Mouse (Mus musculus) stomach, embryonic 15.5 days (tissue): Measurements from ENCODE around the gene Akap2. TPM values are rescaled to one million over a fixed set of nuclear protein-coding genes. Genes with fewer than 3 reads are reported as not detected.
A peak's percentile ranks its signal among the peaks of the same experiment; 100 is the strongest.

Experiments used
- ATAC-seq: fragments of 200-750 bp; cut with Nextera tagmentation; 2 replicates; pipeline ENCODE4 v1.8.0; 2017; ENCODE audit warnings: low read depth, moderate number of reproducible peaks, moderate TSS enrichment; ENCODE audit not compliant: insufficient read depth, low FRiP score
- H3K27ac ChIP-seq: fragments of 300-500 bp; sonication (generic); 2 replicates; pipeline ENCODE4 v1.5.1; 2015; ENCODE audit warnings: mild to moderate bottlenecking, inconsistent platforms
- H3K27me3 ChIP-seq: fragments of 300-500 bp; sonication (generic); replicated peaks from 2 replicates; pipeline ENCODE4 v1.6.1; 2015; ENCODE audit warnings: inconsistent platforms
- H3K36me3 ChIP-seq: fragments of 300-500 bp; sonication (generic); 2 replicates; pipeline ENCODE4 v1.6.1; 2015; ENCODE audit warnings: inconsistent platforms
- H3K4me1 ChIP-seq: fragments of 300-500 bp; sonication (generic); 2 replicates; pipeline ENCODE4 v1.6.1; 2015; ENCODE audit warnings: inconsistent platforms
- H3K4me2 ChIP-seq: fragments of 300-500 bp; sonication (generic); 2 replicates; pipeline ENCODE4 v1.6.1; 2015; ENCODE audit warnings: mild to moderate bottlenecking, inconsistent platforms
- H3K4me3 ChIP-seq: fragments of 300-500 bp; sonication (generic); replicated peaks from 2 replicates; pipeline ENCODE4 v1.5.1; 2015; ENCODE audit warnings: inconsistent platforms
- H3K9ac ChIP-seq: fragments of 300-500 bp; sonication (generic); 2 replicates; pipeline ENCODE4 v1.6.1; 2015; ENCODE audit warnings: inconsistent platforms
- H3K9me3 ChIP-seq: fragments of 300-500 bp; sonication (generic); 2 replicates; pipeline ENCODE4 v1.6.1; 2016; ENCODE audit warnings: inconsistent platforms
- WGBS: fragments of 180-500 bp; shearing (Covaris S2); methylation state at CpG from one replicate; pipeline ENCODE4 v1.1.7; 2015; 5-methylcytosine and 5-hydroxymethylcytosine counted together
- polyA plus RNA-seq: library from polyadenylated mRNA; unstranded; fragments of >200 nt; fragmentation: Nextera tagmentation; extraction: Ambion mirVana; gene quantifications from 2 replicates; pipeline ENCODE4 v1.2.1, GENCODE M21; 2015

The Akap2 gene
- polyA plus RNA-seq, 1 experiment from 2014 or later = 21.2 TPM

DNA sequence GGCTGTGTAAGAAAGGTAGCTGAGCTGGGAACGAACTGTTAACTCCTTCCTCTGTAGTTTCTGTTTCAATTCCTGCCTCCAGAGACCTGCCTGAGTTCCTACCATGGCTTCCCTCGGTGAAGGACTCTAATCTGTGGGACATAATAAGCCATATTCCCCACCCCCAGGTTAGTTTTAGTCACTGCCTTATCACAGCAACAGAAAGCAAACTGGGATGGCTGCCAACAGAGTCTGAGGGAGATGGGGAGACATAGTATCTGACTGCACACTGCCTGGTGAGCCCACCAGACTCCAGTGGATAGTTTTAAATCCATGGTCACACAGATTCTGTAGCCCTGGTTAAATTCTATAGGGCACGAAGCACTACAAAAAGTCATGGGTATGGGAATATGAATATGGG lies 16.0 kb downstream of the Akap2 start:
- no peak overlapping the region for H3K4me2 ChIP-seq
- no peak overlapping the region for H3K27ac ChIP-seq
- H3K9me3 ChIP-seq = no peaks in the 10 kb centered on the region
- H3K4me1 ChIP-seq = no peaks in the 10 kb centered on the region
- no peak for ATAC-seq
- H3K27me3 ChIP-seq = no peaks in the 10 kb centered on the region
- H3K36me3 ChIP-seq = no peaks in the 10 kb centered on the region
- 64% methylated on average over 3 of the region's 3 CpGs for WGBS
- H3K9ac ChIP-seq = no peak overlapping the region
- H3K4me3 ChIP-seq = no peak overlapping the region

DNA sequence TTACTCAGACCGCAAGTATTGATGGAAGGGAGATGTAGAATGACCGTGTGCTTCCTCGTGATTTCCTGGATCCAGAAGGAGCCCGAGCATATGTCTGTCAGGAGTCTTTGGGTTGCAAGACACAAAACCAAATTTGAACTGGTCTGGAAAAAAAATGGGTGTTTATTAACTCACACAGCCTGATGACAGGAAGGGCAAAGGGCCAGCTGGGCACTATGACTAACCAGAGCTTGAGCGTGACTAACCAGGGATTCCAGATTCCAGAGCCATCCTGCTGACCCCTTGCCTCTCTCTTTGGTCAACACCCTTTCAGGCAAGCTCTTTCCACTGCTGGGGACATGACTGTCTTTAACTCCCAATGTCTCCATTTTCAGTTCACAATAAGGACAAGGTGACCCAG lies 18.0 kb downstream of the Akap2 start:
- 81% methylated on average over 5 of the region's 5 CpGs for WGBS
- Histone ChIP-seq H3K9me3 (no peaks in the 10 kb centered on the region), H3K9ac (no peak overlapping the region), H3K4me3 (no peak overlapping the region), H3K27me3 (no peaks in the 10 kb centered on the region), H3K4me1 (no peaks in the 10 kb centered on the region), H3K36me3 (no peaks in the 10 kb centered on the region), H3K4me2 (no peak overlapping the region), H3K27ac (no peak overlapping the region)
- no peak for ATAC-seq

DNA sequence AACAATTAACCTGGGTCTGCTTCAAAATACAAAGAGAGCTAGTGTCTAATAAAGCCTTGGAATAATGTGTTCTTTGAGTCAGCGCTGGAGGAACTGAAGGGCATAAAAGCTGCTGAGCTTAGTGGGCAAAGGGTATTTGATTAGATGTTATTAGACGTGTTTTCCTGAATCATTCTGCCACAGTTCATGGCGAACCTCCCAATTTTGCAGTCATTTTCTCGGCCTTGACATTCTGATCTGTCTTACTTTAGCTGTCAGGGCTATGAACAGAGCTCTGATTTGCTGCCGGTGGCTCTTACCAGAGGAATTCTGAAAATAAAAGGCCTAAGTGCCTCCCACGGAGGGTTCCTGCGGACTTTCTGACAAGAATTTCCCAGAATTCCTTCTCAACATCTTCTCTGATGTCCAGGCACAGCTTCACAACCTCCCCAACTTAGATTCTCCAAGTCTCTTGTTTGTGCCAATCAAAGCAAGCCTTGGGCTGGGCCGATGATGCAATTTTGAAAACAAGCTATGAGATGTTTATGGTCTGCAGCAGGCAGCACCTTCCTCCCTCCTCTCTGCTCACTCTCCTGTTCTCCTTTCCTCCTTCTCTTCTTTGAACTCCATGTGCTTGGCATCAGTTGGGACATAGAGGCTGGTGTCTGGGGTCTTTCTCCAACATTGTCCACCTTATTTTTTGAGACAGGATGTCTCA lies 21.5 kb downstream of the Akap2 start:
- H3K4me2 ChIP-seq = no peak overlapping the region
- H3K27me3 ChIP-seq = no peaks in the 10 kb centered on the region
- H3K4me3 ChIP-seq = no peak overlapping the region
- H3K9me3 ChIP-seq = no peaks in the 10 kb centered on the region
- 61% methylated on average over 8 of the region's 8 CpGs for WGBS
- H3K36me3 ChIP-seq = no peaks in the 10 kb centered on the region
- no peak overlapping the region for H3K27ac ChIP-seq
- H3K9ac ChIP-seq = no peak overlapping the region
- ATAC-seq = no peak
- no peaks in the 10 kb centered on the region for H3K4me1 ChIP-seq

DNA sequence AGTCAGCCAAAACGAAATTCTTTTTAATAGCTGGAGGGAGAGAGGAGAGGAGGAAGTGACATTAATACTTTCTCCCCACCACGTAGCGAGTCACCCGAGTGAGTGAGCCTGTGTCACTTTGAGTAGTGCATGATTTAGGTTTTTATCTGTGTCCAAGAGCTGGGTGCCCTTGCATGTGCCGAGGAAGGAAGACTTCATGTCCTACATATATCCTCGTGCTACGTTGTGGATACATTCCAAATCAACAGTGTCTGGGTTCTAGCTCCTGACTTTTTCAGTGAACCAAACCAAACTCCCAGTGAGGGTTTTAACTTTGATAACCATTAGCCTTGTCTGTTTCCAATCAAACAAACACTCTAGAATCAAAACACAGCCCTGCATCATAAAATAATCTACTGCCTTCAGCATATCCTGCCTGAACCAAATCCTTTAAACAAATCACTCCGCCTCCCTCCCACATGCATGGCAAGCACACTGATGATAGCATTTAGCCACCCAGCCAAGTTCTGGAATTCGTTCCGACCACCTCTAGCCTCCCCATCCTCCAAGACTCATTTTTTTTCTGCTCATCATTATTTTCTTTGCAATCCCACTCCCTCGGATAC lies 26.0 kb downstream of the Akap2 start:
- H3K36me3 ChIP-seq = no peaks in the 10 kb centered on the region
- 55% methylated on average over 11 of the region's 11 CpGs for WGBS
- no peaks in the 10 kb centered on the region for H3K4me1 ChIP-seq
- no peak for ATAC-seq
- no peak overlapping the region for H3K4me2 ChIP-seq
- H3K9ac ChIP-seq = no peak overlapping the region
- no peak overlapping the region for H3K27ac ChIP-seq
- no peak overlapping the region for H3K4me3 ChIP-seq
- no peaks in the 10 kb centered on the region for H3K9me3 ChIP-seq
- no peaks in the 10 kb centered on the region for H3K27me3 ChIP-seq

DNA sequence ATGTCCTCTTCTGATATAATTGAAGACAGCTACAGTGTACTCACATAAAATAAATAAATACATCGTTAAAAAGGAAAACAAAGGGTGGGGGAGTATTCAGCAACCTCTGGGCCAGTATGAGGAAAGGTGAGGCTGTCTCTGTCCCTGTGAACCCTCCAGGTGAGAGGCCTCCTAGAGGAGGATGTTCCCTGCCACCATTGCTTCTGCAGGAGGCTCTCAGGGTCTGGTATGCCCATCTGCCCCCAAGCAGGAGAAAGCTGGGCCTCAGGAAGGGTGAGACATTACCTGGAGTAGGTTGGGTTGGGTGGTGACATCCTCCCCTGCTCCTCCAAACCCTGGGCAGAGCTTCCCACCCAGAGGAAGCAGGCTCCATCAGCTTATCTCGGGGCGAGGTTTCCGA lies 33.2 kb downstream of the Akap2 start:
- Histone ChIP-seq H3K9ac (no peak overlapping the region), H3K4me3 (no peak overlapping the region), H3K36me3 (no peaks in the 10 kb centered on the region), H3K27me3 (no peaks in the 10 kb centered on the region), H3K9me3 (no peaks in the 10 kb centered on the region), H3K4me2 (no peak overlapping the region), H3K27ac (no peak overlapping the region), H3K4me1 (no peaks in the 10 kb centered on the region)
- ATAC-seq = no peak
- 54% methylated on average over 4 of the region's 4 CpGs for WGBS

DNA sequence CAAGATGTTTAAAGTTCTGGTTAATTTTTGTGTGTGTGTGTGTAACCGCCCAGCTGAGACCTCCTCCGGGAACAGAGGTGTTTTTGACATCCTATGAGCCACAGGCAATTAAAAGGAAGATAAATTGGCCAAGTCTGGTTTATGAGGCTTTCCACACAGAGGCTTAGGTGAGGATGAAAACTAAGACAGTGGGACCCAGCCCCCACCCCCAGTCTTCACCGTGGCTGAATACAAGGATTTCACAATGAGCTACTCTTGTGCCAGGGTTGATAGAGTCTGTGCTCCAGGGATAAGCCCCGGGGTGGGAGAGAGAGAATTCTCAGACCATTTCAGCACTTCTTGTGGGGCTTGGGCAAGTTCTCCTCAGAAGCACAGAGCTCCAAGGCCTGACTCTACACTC lies 33.6 kb downstream of the Akap2 start:
- 58% methylated on average over 4 of the region's 4 CpGs for WGBS
- Histone ChIP-seq H3K4me1 (no peaks in the 10 kb centered on the region), H3K27ac (no peak overlapping the region), H3K9me3 (no peaks in the 10 kb centered on the region), H3K27me3 (no peaks in the 10 kb centered on the region), H3K4me3 (no peak overlapping the region), H3K36me3 (no peaks in the 10 kb centered on the region), H3K4me2 (no peak overlapping the region), H3K9ac (no peak overlapping the region)
- ATAC-seq = no peak

DNA sequence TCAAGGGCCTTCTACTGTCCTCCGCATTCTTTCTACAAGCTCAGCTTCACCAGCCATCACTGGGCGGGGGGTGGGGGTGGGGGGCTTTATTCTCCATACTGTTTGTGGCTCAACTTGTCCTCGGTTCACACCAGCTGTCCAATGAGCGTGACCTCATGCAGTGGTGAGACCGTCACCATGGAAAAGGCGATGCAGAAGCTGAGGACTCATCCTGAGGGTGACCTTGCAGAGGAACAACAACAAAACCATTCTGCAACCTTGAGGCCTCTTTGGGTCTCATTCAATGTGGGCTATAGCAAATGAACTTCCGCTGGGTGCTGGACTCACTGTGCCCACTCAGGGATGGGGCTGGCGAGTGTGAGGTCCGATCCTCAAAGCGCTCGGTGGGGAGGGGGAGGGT lies 34.1 kb downstream of the Akap2 start:
- H3K9me3 ChIP-seq = no peaks in the 10 kb centered on the region
- no peak overlapping the region for H3K4me2 ChIP-seq
- no peak for ATAC-seq
- H3K36me3 ChIP-seq = no peaks in the 10 kb centered on the region
- H3K27me3 ChIP-seq = no peaks in the 10 kb centered on the region
- H3K4me1 ChIP-seq = no peaks in the 10 kb centered on the region
- WGBS = 87% methylated on average over 11 of the region's 11 CpGs
- H3K27ac ChIP-seq = no peak overlapping the region
- no peak overlapping the region for H3K4me3 ChIP-seq
- H3K9ac ChIP-seq = no peak overlapping the region

DNA sequence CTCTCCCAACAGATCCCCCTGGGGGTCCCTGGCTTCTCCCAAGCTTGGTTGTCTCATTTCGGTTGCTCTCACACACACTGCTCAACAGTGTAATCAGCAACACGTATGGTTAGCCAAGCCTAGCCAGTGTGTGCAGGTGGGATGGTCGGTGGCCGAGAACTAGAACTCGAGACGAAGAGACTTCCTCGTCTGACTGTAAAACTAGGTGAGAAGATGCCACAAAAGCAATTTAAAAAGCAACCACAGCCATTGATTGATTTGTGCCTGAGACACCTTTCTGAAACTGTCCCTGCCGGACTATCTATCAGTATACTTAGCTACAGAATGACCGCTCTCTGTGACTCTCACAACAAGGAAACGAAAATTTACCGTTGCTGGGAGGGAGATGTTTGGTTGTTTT lies 37.6 kb downstream of the Akap2 start:
- Histone ChIP-seq H3K9me3 (no peaks in the 10 kb centered on the region), H3K27ac (no peak overlapping the region), H3K4me3 (no peak overlapping the region), H3K4me2 (no peak overlapping the region), H3K9ac (no peak overlapping the region), H3K4me1 (no peaks in the 10 kb centered on the region), H3K27me3 (no peaks in the 10 kb centered on the region), H3K36me3 (no peaks in the 10 kb centered on the region)
- WGBS = 91% methylated on average over 11 of the region's 11 CpGs
- ATAC-seq = no peak

DNA sequence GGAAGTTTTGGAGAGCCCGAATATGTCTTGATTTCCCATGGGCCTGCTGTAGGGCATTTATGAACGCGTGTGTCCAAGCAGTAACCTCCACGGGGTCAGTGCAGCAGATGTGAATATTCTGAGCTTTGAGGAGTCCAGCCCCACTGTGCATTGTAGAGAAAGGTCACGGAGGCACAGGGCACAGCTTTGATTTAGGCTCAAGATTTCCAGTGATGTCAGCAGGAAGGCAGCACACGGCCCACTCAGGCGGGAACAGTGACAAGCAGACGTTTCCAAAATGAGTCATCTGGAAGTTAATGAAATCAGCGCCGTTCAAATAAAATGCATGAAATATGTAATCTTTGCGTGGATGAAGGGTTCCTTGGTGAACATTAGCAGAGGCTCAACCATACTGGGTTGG lies 40.5 kb downstream of the Akap2 start:
- Histone ChIP-seq H3K9ac (no peak overlapping the region), H3K27me3 (no peaks in the 10 kb centered on the region), H3K27ac (no peak overlapping the region), H3K4me2 (no peak overlapping the region), H3K36me3 (no peaks in the 10 kb centered on the region), H3K4me3 (no peak overlapping the region), H3K9me3 (no peaks in the 10 kb centered on the region), H3K4me1 (no peaks in the 10 kb centered on the region)
- 58% methylated on average over 11 of the region's 11 CpGs for WGBS
- no peak for ATAC-seq

DNA sequence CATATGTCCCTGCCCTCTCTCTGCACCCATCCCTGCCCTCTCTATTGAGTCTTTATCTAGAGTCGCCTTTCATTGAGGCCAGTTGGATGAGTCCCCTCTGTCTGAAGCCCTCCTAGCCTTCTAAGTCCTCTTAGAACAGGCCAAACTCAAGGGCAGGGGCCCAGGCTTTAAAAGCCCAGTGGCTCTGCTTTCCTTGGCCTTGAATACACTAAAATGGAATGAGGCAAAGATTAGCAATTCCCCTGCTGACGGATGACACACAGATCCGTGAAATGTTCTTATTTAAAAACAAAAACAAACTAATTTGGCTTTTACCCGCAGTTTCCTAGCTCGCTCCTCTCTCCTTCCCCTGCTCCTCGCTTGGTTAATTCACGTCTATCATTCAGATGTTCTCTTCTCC lies 45.0 kb downstream of the Akap2 start:
- Histone ChIP-seq H3K27me3 (no peaks in the 10 kb centered on the region), H3K4me2 (no peak overlapping the region), H3K27ac (no peak overlapping the region), H3K4me3 (no peak overlapping the region), H3K9ac (no peak overlapping the region), H3K4me1 (0 out of 2 replicates have a peak, but pooled peaks cover 7% of the 10 kb centered on the region), H3K36me3 (no peaks in the 10 kb centered on the region), H3K9me3 (no peaks in the 10 kb centered on the region)
- no peak for ATAC-seq
- 68% methylated on average over 7 of the region's 7 CpGs for WGBS

DNA sequence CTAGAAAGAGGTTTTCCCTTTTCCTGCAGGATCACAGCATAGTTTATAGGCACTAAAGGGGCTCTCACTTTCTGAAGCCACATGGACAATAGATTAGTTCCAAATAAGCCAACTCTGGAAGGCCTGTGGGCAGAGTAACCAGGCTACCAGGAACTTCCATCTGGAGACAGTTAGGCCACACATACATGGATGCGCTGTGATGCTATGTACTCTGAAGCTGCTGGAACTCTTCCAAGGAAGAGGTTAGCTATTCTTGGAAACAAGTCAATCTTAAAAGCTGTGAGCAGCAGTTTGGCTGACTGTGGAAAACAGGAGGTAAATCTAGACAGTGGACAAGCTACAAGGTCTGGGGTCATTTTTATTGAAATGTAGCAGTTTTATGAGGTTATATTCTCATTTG lies 46.9 kb downstream of the Akap2 start:
- 14% methylated on average over 1 of the region's 1 CpGs for WGBS
- no peak for ATAC-seq
- no peaks in the 10 kb centered on the region for H3K27me3 ChIP-seq
- H3K27ac ChIP-seq = peak overlapping the region; percentile 28; the same call in 1 of the 2 replicates
- H3K4me3 ChIP-seq = no peak overlapping the region
- H3K4me2 ChIP-seq = no peak overlapping the region
- no peaks in the 10 kb centered on the region for H3K9me3 ChIP-seq
- H3K4me1 ChIP-seq = 0 out of 2 replicates have a peak, but pooled peaks cover 7% of the 10 kb centered on the region
- no peak overlapping the region for H3K9ac ChIP-seq
- no peaks in the 10 kb centered on the region for H3K36me3 ChIP-seq

DNA sequence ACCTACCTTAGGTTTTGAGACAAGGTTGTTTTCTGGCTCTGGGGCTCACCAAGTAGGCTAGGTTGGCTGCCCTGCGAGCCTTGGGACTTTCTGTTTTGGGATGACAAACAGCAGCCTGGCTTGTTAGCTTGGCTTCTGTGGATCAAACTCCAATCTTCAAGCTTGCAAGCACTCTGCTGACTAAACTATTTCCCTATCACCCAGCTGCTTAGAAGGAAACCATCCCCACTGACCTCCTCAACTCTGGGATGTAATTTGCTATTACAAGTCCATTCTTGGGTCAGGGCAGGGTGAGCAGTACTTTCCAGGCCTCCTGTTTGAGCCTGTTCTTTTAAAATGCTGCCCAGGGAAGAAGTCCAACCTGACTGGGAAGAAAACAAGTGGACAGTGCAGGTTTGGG lies 47.5 kb downstream of the Akap2 start:
- Histone ChIP-seq H3K4me2 (no peak overlapping the region), H3K9me3 (no peaks in the 10 kb centered on the region), H3K36me3 (no peaks in the 10 kb centered on the region), H3K4me3 (no peak overlapping the region), H3K27me3 (no peaks in the 10 kb centered on the region), H3K9ac (no peak overlapping the region), H3K4me1 (0 out of 2 replicates have a peak, but pooled peaks cover 7% of the 10 kb centered on the region), H3K27ac (peak overlapping the region; percentile 45; the same call in 1 of the 2 replicates)
- WGBS = 63% methylated on average over 1 of the region's 1 CpGs
- ATAC-seq = no peak
